Mouse (Mus musculus) small intestine, adult 2 months (tissue): ENCODE measurements around the gene Gnat2.

Experiments used
- CTCF ChIP-seq: fragments of 200-500 bp; IDR thresholded peaks from 2 replicates; pipeline ENCODE4 v1.5.1; 2012; ENCODE audit warnings: low read depth, mild to moderate bottlenecking, control low read depth, inconsistent platforms, low read length, moderate library complexity, mixed read lengths; ENCODE audit not compliant: insufficient replicate concordance, insufficient read length; ENCODE audit errors: extremely low read depth
- POLR2A ChIP-seq: fragments of 200-500 bp; IDR thresholded peaks from 2 replicates; pipeline ENCODE4 v1.6.1; 2012; ENCODE audit warnings: low read depth, mild to moderate bottlenecking, control low read depth, inconsistent platforms, low read length, moderate library complexity

- TF ChIP-seq CTCF (no peak), POLR2A (no peak)
Observed at GRCm38 (mm10) chr3:108064672-108065071, 27.9 kb upstream of the Gnat2 start.
